Mouse (Mus musculus) T-helper 2 cell (primary cell): ENCODE results near the gene Cyb561d1.

Source experiments
- in situ Hi-C: fragments of 300-600 bp; cut with MboI, MseI; formaldehyde crosslinking; loops from one replicate; pipeline ENCODE4 v1.15.1; 2025; ENCODE audit warnings: high pct_unique_total_duplicates

Cyb561d1 gene

GRCm38 (mm10) chr3:108203621-108204325 lies 2.8 kb upstream of the Cyb561d1 start:
- in situ Hi-C loops: no loop called here

DNA sequence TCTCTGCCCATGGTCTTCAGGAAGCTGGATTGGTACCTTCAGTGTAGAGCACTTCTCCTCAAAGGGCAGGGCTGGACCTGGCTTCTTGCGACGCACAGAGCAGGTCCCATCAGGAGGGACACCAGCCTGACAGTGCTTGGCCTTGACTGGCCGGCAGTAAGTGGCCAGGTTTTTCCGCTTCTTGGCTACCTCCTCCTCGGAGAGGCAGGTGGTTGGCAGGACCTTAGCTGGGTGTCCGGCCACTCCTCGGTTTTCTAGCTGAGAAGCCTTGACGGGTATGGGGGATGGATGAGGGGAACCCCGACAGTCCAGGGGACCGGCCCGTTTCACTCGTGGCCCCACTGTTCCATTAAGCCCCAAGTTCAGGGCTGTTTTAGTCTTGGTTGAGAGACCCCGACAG lies 2.2 kb upstream of the Cyb561d1 start:
- in situ Hi-C loops: no loop called here

- in situ Hi-C loops: no loop called here
Measured at GRCm38 (mm10) chr3:108202506-108202905, 1.5 kb upstream of the Cyb561d1 start.

GRCm38 (mm10) chr3:108199231-108199630 lies 1.8 kb downstream of the Cyb561d1 start:
- in situ Hi-C loops: no loop called here

- in situ Hi-C loops: no loop called here
Measured at GRCm38 (mm10) chr3:108197066-108197497, 3.9 kb downstream of the Cyb561d1 start.

- in situ Hi-C loops: no loop called here
Measured at GRCm38 (mm10) chr3:108195941-108196590, 4.9 kb downstream of the Cyb561d1 start.

GRCm38 (mm10) chr3:108195287-108195686 lies 5.7 kb downstream of the Cyb561d1 start:
- in situ Hi-C loops: no loop called here

DNA sequence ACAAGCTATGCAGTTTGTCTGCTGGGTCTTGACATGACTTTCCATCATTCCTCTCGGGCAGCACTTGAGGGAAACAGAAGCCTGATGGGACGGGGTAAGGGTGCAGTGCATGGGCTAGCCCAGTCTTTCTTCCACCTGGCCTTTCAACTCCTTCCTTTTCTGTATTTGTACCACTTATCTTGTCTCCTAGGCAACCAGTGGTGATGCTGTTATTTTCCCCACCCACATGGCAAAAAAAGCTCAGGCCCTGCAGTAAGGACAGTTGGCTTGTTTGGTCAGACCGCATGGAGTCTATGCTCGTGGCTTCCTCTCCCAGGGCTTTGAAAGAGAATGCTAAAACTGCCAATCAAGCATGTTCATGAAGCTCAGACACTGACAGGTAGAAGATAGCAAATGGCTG lies 7.3 kb downstream of the Cyb561d1 start:
- in situ Hi-C loops: no loop called here

GRCm38 (mm10) chr3:108189897-108190296 lies 11.1 kb downstream of the Cyb561d1 start:
- in situ Hi-C loops: no loop called here

GRCm38 (mm10) chr3:108188716-108189490 lies 12.1 kb downstream of the Cyb561d1 start:
- in situ Hi-C loops: no loop called here

DNA sequence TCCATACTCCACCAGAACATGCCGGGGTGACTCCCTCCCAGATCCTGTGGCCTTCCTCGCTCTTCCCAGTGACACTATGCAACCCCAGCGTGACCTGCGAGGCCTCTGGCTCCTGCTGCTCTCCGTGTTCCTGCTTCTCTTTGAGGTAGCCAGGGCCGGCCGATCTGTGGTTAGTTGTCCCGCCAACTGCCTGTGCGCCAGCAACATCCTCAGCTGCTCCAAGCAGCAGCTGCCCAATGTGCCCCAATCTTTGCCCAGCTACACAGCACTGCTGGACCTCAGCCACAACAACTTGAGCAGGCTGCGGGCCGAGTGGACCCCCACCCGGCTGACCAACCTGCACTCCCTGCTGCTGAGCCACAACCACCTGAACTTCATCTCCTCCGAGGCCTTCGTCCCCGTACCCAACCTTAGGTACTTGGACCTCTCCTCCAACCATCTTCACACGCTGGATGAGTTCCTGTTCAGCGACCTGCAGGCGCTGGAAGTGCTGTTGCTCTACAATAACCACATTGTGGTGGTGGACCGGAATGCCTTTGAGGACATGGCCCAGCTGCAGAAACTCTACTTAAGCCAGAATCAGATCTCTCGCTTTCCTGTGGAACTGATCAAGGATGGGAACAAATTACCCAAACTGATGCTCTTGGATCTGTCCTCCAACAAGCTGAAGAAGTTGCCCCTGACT lies 13.8 kb downstream of the Cyb561d1 start:
- in situ Hi-C loops: no loop called here

DNA sequence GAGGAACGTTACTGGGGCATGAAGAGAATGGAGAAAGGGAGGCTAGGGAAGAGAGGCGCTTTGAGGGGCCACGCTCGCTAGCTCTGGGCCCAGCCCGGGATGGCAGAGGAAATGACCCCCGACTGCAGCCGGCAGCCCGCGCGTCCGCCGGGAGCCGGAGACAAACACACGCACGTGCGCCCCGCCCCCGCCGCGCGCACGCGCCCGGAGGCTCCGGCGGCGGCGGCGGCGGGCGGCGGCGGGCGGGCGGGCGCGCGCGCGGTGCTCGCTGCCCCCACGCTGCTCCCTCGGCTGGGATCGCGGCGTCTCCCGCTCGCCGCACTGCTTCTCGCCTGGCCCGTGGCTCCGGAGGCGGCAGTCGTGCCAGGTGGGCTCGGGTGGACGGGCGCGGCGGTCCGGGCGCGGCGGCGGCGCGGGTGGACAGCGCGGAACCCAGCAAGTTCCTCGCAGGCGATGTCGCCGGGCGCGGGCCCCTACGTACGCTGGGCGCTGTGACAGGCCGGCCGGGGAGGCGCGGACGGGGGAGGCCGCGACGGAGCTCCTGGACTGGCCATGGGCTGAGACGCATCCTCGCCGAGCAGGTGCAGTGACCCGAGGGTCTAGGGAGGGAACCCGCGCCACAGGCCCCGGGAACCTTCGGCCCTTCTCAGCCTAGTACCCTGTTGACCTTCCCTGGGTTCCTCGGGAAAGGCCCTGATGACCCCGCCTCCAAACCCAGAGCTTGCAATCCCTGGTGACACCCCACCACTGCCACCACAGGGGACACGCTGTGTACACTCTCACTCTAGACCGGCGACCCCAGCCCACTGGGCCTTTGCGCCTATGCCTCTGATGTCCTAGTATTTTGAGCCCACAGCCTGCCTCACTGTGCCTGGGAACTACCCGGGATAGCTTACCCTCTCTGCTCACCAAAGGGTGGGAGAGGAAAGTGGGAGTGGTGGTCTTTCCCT lies 14.6 kb downstream of the Cyb561d1 start, which contains the start of gene Amigo1:
Gene Amigo1 (plus strand): TSS at position 238 of the 950 bp plus-strand sequence.
- in situ Hi-C loops: no loop called here

DNA sequence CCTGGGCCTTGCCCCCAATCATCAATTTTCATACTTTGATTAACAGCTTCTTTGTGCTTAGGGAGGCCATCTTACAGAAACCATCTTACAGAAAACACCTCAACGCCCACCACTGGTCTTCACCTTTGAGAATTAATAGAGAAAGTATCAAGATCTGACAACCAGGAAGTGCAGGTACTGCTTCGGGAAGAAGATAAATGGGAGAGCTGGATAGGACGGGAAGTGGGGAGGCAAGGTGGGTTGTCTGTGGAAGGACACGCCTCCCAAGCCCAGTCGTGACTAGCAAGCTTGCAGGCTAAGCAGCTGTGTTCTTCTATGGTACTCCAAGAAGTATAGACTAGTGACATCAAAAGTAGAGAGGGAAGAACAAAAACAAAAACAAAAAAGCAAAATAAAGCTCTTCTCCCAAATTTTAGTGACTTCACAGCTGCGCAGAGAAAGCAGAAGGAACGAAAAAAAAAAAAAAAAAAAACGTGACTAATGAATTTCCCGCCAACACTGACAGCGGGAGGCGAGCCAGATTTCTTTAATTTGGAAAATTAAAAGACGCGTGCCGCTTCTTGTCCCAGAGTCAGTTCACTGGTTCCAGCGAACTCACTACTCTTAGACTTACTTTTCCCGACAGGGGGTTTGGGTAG lies 15.4 kb downstream of the Cyb561d1 start:
- in situ Hi-C loops: no loop called here

GRCm38 (mm10) chr3:108184742-108185141 lies 16.3 kb downstream of the Cyb561d1 start:
- in situ Hi-C loops: no loop called here

DNA sequence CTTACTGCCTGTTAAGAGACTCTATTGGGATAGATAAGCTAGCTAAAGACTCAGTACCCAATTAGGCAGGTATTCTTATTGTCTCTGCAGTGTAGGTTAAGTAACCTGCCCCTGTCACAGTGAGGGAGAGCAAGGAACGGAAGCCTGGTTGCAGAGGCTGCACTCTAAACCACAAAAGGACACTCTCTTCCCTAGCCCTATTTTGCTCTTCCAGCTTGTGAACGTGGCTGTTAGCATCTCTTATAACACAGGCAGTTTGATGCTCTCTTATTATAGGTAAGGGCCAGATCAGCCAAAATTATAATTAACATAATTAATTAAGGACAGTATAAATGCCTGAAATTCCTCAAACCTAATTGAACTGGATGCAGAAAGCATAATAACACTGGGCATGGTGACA lies 20.5 kb downstream of the Cyb561d1 start:
- in situ Hi-C loops: no loop called here

DNA sequence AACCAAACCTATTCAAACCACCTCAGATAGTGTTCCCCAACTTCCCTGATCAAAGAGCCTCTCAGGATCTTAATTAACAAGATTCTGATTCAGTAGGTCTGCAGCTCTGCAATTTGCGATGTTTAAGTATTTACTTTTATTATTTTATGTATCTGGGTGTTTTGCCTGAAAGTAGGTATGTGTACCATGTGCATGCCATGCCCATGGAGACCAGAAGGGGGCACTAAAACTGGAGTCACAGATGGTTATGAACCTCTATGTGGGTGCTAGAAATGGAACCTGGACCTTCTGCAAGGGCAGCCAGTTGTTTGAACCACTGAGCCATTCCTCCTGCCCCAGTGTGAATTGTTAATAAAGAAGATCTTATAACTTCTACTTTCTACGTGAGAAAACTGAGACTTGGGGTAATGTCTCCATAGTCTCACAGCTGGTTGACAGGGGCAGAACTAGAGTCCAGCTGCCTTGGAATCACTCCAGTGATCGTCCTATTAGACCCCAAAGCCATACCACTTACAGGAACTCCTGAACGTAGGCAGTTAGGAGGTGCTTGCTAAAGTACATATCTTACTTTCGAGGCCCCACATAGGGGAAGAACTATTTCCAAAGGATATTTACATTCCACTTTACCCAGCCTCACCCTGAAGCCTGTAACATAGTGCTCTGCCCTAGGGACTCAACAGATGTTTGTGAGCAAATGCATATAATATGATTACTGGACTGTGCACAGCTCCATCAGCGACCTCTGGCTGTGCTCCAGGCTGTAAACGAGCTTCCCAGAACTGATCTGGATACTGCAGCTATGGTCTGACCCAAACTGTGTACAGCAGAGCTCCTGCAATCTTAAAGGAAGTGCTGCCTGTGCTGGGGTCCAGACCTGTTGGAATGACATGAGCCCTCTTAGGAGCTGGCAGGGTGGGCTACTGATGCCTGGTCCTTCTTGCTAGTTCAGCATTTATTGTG lies 22.0 kb downstream of the Cyb561d1 start:
- in situ Hi-C loops: no loop called here

- in situ Hi-C loops: loop anchor here (25.0 kb wide), 1 partner anchor 212 kb away; the partner anchor contains the start of gene Psrc1
Measured at GRCm38 (mm10) chr3:108174672-108175531, 26.1 kb downstream of the Cyb561d1 start.

- in situ Hi-C loops: loop anchor here (5.0 to 25.0 kb wide), 2 partner anchors 83 to 218 kb away; partner anchors contain the start of gene Psrc1
Measured at GRCm38 (mm10) chr3:108169199-108169598, 31.8 kb downstream of the Cyb561d1 start.
